Mouse (Mus musculus) kidney, postnatal 14 days (tissue): ENCODE data around the gene Cyp46a1.

ENCODE experiments used
- DNase-seq: peaks from one replicate; pipeline ENCODE4 v3.0.0; 2022; ENCODE audit warnings: mixed read lengths

Gene Cyp46a1

DNA sequence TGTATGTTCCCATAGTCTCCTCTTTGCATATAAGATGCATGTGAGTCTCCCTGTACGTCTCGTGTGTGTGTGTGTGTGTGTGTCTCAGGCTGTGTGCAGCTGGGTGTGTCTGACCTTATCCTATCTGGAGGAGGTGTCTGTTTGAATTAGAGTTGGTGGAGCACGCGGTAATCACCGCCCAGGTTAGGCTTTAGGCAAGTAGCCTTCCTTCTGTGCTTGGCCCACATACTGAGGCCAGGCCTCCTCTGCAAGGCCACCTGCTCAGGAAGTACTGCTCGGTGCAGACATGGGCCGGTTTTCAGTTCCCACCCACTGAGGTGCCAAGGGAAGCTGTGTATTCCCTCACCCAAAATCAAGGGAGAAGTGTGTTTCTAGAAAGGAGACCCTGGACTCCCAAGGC is 31.7 kb downstream of the Cyp46a1 start:
- DNase-seq: no peak

DNA sequence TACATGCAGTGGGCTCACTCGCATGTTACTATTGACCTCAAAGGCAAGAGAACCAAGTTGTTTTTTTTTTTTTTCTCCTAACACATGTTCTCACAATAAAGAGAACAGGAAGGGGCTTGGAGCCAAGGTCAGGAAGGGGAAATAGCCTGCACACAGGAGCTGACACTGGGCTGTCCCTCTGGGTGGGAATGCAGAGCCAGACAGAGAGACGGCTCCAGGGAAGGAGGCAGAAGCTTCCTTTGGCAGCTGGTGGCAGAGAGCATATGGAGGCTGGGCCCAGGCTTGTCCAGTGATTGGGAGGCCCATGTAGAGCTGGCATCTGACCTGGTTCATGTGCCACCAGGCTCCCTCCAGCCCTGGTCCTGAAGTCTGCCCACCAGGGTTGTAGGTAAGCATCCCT is 33.7 kb downstream of the Cyp46a1 start:
- DNase-seq: peak; percentile 64

DNA sequence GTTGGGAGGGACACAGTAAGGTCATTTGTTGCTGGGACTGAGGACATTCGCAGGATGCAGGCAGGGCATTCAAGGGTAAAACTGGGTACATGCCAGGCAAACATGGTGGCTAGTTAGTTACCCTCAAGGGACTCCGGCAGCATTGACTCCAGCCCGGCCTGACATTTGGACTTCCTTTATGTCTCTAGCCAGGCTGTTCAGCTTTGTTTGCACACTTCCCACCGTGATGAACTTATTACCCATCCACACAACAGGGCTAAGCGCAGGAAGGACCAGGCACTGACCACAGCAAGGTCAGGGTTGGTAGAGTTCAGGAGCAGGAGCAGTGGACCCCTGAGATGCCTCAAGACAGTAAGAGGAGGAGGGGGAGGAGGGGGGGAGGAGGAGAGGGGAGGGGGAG is 34.7 kb downstream of the Cyp46a1 start:
- DNase-seq: peak; percentile 41

DNA sequence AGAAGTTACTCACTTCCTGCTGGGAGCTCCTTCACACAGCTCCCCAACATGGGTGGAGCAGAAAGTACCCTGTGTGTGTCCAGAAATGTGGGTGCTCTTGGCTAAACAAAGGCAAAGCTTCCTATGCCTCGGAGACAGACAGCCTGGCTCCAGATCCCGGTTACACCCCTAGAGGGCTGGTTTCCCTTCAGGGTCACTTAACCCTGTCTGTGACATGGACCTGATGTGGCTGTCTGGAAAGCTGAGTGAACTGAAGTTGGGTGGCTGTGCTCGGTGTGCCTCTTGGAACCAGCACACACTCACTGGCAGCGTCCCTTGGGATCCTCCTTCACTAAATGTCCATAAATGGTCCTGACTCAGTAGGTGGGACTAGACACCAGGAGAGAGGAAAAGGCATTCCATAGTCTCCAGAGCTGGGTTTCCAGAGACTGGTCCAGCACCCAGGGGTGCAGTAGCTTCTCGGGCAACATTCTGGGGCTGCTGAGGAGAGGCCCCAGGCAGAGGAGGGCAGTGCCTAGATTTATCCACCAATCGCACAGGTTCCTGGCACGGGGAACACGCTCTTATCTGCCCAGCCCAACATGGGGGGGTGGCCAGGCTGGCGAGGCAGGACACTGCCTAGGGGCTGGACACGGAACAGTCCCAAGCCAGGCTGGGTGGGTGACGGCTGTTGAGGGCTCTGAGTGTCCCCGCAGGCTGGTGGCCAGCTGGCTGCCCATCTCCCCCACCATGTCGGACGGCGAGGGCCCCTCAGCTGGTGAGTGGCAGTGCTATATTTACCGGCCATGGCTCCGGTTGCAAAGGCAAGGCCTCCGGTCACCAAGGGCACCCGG is 36.6 kb downstream of the Cyp46a1 start, which contains the start of gene Eml1:
TSS of gene Eml1 (plus strand) at position 362 of the 833 bp plus-strand sequence.
- peak; percentile 50 for DNase-seq

DNA sequence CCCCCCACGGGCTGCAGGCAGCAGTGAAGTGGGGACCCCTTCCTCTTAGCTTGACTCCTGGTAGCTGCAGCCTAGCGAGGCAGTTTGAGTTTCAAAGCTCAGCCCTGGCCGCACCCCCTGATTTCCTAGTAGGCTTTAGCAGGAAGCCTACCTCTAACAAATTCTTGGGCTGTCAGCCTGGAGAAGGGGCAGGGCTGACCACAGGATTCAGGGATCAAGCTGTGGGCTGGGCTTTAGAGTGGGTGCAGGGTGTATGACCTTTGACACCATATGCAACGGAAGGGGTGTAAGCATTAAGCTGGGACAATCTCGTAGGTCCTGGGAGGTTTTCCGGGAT is 37.2 kb downstream of the Cyp46a1 start:
- peak; percentile 41 for DNase-seq

DNA sequence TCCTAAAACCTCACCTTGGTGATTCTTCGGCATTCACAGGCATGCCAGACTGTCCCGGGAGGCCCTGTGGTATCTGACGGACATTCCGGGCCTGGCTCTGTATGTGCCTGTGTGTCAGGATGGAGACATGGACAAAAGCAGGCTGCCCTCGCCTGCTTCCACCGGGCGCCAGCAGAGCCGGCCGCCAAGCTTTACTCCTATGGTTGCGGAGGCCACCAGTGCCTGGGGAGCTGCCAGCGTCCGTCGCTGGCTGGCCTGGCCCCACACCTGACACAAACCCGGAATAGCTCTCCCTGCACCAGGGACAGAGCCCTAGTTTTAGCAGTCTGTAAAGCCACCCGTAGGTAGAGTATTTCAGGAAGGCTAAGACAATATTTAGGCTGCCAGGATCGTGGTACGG is 38.1 kb downstream of the Cyp46a1 start:
- no peak for DNase-seq

DNA sequence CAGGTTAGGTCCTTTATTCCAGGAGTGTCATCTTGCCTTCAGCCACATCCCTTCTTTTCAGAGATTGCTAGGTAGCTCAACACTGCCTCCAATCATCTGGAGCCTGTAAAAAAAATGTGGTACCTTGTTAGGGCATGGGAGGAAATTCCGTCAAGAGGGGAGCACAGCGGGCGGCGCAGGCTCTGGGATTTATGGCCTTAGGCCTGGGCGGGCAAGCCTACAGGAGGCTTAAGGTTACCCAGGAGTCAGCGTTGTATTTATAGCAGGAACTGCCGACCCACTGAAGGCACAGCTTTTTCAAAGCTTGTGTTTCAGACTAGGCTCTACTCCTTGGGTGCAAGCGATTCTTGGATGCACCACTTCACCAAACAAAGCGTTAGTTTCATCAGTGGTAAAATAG is 39.4 kb downstream of the Cyp46a1 start:
- DNase-seq: peak; percentile 39

DNA sequence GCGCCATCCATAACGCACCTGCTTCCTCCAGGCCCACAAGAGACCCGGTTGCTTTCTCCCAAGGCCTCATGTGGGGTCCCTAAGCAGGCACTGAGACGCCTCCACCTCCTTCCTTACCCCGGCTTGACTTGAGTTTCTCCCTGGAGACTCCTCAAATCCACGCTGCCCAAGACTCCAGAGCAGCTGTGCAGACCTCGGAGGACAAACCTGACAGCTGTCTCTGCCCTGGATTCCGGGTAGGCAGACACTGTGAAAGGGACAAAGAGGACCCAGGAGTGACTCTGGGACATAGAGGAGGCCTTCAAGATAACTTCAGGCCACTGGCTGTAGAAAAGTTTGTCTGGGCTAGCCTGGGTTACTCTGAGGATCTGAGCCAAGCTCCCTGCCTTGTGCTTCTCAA is 40.5 kb downstream of the Cyp46a1 start:
- no peak for DNase-seq

DNA sequence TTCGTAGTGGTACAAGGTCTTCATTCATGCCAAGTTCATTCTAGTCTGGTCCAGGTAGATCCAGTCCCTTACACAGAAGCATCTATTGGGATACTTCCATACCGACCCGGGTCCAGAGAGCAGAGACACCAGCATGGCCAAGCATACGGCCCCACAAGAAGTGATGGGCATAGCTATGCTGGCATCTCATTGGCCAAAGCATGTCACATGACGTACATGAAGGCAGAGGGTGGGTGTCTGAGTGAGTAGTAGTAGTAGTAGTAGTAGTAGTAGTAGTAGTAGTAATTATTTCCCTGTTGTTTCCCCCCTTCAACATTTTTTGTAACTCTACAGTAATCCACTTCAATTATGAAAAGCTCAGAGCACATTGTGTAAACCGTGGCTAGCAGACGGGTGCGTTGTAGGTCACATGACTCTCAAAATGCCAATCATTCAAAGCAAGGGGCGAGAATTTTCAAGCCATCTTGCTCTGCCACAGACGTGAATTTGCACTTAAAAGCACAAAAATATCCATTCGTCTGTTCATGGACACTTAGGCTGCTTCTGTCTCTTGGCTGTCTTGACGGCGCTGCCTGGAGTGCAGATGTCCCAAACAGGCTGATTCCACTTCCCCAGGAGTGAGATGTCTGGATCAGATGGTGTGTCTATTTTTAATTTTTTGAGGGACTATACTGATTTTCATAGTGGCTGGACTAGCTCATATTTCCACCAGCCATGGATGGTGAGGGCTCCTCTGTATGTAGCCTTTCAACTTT is 44.4 kb downstream of the Cyp46a1 start:
- no peak for DNase-seq

DNA sequence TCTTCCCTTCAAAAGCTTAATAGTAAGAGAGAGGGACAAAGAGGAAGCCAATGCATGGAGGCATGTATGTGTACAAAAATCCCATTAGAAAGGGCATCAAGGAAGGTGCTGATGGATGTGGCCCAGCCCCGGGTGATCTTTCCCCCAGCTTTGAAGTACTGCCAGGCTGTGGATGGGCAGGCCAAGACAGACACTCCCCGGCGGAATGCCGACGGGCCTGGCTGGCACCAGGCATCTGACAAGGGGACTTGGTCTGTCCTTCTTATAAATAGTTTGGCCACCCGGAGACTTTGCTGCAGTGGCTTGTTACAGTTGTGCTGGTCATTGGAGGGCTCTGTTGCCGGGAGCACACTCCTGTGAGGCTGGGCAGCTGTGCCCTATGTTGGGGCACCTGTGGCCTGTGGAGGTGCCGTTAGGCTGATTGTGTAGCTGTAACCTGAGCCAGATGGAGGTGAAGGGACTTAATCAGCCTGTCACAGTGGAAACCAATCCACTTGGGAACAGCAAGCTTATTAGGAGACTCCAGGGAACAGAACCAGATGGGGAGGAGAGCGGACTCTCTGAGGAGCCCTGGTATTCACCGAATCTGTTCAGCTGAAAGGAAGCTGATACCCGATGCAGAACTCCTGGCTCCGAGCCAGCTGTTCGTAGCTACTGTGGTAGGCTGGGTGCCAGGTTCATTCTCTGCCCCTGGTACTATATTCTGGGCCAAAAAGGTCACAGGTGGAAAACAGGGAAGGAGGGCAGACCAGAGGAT is 52.5 kb downstream of the Cyp46a1 start:
- peak; percentile 40 for DNase-seq

DNA sequence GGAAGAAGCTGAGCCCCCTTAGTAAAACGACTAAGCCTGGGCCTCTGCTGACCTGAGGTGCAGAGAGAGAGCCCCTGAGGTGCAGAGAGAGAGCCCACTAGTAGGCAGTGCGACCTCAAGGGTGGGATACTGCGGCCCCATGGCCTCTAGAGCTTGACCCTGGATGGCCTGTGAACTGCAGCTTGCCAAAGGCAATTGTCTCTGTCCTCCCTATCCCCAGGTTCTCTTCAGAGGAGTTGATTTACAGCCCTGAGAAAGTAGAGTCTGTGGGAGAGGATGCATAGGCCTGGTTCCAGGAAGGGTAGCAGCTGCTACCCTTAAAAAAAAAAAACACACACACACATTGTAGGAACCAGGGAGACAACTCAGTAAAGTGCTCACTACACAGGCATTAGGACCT is 55.5 kb downstream of the Cyp46a1 start:
- no peak for DNase-seq

DNA sequence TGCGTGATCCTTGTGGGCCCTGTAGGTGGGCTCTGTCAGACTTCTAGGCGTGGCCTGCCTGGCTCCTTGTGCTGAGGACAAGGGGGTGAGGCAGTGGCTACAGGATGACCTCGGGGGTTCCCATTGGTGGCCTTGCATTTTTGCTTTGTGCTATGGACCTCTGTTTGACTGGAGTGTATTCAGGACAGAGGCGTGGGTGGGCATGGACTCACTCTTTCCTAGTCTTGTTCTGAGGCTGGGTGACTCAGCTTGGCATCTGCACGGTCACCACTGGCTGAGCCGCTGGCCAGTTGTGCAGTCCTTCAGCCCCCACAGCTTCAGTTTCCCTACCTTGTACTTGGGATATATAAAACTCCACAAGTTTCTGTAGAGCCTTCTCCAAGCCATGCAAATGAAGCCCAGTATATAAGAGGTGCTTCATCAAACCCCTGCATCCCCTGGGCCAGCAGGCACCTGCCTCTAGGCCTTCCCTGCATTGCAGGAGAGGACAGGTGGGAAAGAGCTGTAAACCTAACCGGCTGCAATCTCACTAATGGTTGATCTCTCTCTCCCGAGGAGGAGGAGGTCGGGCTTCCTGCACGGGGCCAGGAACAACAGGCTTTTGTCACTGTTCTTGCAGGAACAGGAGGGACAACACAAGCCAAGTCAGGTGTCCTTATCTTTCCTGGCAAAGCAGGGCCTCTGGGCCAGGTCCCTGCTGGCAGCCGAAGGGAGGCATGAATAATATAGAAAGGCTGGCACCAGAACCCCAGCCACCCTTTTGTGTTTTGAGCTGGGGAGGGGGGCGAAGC is 58.3 kb downstream of the Cyp46a1 start:
- no peak for DNase-seq

DNA sequence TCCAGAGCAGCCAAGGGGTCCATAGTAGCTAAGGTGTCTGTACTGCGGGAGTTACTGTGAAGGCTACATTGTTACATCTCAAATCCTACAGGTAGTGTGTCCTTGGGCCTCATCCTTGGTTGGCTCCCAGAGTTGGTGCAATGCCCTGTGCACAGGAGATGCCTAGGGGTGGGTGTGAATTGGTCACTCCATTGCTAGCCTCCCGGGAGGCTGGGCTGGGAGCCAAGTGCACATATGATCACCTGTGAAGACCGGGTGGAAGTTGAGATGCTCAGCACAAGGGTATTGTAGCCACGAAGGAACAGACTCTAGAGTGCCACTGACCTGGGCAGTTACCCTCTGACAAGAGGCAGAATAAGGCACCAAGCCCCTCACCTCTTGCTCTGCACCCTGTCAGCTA is 58.9 kb downstream of the Cyp46a1 start:
- no peak for DNase-seq

DNA sequence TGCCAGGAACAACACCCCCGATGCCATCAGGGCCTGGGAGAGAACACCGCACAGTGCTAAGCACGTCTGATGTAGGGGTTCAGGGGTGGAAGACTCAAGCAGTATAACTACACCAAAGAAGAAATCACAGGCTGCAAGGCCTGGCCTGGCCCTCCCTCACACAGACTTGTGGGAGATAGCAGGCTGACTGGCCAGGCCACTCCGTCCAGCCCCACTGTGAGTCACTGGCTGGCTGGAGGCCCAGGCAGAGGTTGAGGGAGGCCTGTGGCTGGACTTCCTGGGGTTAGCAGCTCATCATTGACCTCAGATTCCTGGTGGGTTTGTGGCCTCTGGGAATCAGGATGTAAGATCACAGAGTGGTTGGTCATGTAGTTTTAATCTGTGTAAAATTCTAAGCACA is 59.5 kb downstream of the Cyp46a1 start:
- peak; percentile 93 for DNase-seq

DNA sequence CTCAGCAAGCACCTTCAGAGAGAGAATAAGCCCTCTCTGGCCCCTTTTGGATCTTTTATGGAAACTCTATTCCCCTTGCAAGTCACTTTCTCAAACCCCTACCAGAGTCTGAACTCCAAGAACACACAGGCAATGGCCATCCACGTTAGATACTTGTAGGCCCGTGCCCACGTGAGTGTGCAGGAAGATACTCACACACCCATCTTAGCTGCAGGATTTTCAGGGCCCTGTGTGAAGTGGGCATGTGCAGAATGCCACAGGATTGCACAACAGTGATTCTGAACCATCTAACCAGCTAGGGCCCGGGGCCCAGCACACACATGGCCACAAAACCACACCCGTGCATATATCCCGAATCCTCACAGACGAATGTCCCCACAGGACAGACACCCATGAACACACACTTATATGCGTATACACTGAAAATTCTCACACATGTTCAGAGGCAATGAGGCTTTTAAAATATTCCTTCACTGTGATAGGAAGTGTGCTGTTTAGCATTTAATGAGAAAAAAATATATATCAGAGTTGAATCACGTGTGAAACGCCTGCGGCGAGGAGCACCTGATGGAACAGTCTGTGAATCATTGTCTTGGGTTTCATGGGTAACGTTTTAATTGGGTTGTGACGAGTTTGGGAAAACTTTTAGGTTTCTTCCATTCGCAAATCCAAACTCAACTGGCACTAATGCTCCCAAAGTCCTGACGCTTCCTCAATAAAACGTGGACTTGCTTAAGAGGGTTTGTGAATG is 60.5 kb downstream of the Cyp46a1 start:
- no peak for DNase-seq

DNA sequence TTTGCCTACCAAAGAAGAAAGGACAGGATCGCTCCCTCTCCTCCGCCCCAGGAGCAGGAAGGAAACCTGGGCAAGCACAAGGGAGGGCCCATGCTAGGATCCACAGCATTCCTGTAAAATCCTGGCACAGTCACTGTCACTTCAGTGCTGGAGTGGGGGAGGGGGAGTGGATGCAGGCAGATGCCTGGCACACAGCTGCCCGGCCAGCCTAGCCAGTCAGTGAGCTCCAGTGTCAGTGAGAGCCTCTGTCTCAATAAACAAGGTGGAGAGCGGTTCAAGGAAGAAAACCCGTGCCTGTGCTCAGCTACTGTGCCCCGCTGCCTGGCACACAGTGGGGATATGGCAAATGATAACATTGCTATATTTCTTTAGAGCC is 61.1 kb downstream of the Cyp46a1 start:
- no peak for DNase-seq

DNA sequence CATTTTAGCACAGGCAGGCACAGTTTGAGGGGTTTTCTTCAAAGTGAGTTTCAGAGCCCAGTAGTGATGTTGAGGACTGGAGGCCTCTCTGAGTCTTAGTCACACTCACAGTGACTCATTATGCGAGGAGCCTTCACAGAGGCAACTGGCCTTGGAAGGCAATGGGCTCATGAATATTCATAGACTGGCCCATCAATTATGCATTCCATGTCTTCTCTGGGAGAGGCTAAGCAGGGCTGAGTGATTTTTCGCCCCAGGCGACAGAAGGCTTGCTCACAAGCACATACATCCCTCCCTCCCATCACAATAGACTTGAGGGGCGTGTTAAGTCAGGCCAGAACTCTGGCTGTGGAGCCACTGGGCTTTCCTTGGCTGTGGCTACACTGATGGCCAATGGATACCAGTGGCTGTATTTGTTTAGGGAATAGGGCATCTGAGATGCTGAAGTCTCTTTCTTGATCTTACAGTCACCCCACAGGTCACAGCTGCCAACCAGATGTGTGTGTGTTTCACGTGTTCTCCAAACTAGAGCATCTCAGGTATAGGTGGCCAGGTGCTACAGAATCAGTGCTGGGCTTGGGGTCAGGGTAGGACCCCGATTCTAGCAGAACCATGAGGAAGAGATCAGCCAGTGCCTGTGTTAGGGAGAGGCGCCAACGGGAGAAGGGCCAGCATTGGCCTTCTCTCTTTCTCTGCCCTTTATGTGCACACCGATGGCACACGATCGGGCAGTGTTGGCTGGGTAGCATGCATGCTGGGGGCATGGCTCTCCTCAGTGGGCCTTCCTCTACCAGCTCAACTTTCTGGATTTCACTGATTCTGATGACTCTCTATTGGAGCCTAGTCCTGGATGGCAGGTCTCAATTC is 62.1 kb downstream of the Cyp46a1 start:
- peak; percentile 70 for DNase-seq

DNA sequence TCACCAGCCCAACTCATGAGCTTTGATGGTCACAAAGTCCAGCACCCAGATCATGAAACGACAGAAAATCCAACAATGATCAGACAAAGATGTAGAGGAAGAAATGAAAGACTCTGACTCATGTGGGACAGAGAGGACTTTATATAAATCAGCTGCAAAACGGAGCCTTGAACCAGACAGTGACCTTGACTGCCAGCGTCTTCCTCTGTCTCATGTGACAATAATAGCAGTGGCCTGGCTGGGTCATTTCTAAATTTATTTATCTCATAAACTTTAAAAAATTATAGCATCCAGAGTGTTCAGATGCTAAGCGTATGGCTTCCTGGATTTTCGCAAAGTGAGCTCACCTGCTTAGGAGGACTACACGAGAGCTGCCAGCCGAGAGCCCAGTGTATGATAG is 64.5 kb downstream of the Cyp46a1 start:
- DNase-seq: no peak

DNA sequence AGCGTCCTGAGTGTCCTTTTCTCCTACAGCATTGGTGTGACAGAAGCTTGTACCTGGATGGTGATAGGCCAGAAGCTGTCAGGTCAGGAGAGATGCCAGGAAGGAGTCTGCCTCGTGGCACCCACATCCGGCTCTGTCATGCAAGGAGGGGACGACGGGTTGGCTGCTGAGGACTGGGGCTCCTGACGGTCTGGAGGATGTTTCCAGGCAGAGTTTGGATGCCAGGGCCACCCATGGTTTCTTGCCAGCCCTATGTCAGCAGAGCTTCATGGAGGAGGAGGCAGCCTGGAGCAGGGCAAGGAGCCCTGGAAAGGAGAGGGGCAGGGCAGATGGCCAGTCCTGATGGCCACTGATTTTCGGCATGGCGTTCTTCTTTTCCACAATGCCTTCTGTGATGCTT is 65.0 kb downstream of the Cyp46a1 start:
- no peak for DNase-seq

DNA sequence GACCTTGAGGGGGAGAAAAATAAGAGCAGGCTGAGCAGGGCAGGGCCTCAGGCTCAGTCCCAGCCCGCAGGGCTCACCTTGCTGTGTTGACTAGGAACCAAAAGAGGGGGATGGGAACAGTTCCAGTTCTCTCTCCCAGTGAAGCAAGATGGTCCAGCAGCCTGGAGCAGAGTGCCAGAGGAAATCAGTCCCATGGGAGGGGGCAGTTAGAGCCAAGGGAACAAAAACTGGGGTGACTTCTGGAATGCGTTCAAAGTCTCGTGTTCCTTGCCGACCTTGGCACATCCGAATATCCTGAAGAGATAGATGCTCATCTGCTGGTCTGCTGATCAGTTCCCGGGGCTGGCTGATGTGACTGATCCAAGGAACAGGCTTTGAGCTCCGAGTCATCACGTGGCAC is 66.8 kb downstream of the Cyp46a1 start:
- DNase-seq: no peak

DNA sequence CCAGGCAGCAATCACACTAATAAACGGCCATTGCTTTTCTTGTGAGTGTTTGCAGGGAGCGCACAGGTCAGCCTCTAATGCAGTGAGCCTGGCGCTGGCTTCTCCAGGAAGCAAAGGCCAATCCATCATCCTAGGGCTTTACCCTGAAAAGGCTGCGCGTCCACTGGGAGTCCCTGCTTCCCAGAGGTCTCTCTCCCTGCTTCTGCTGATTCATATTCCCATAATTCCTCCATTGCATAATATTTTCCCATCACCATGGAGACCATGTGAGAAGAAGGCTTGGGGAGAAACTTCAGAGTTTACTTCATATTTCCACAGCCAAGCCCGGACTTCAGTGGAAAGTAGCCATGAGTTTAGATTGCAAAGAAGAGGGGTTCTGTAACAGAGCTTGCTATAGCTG is 69.8 kb downstream of the Cyp46a1 start:
- DNase-seq: peak; percentile 75
